Mouse (Mus musculus) midbrain, embryonic 10.5 days (tissue): ENCODE results near the gene Gm10944. TPM values are rescaled to one million over a fixed set of nuclear protein-coding genes. Genes with fewer than 3 reads are reported as not detected.

Experiments used
- DNase-seq: peaks from one replicate; pipeline ENCODE4 v3.0.0-alpha.2; 2017; ENCODE audit warnings: low spot score
- H3K27ac ChIP-seq: fragments of 300-500 bp; sonication (generic); replicated peaks from 2 replicates; pipeline ENCODE4 v1.5.1; 2016; ENCODE audit warnings: mild to moderate bottlenecking
- H3K27me3 ChIP-seq: fragments of 300-500 bp; sonication (generic); 2 replicates; pipeline ENCODE4 v1.6.1; 2016; ENCODE audit warnings: low read depth, mild to moderate bottlenecking; ENCODE audit not compliant: poor library complexity, severe bottlenecking
- H3K36me3 ChIP-seq: fragments of 300-500 bp; sonication (generic); 2 replicates; pipeline ENCODE4 v1.6.1; 2016; ENCODE audit warnings: mild to moderate bottlenecking, moderate library complexity
- H3K4me1 ChIP-seq: fragments of 300-500 bp; sonication (generic); 2 replicates; pipeline ENCODE4 v1.6.1; 2016
- H3K4me3 ChIP-seq: fragments of 300-500 bp; sonication (generic); 2 replicates; pipeline ENCODE4 v1.5.1; 2016; ENCODE audit warnings: mild to moderate bottlenecking, moderate library complexity
- H3K9me3 ChIP-seq: fragments of 300-500 bp; sonication (generic); replicated peaks from 2 replicates; pipeline ENCODE4 v1.6.1; 2016; ENCODE audit warnings: mild to moderate bottlenecking
- WGBS: fragments of 180-500 bp; shearing (Covaris S2); methylation state at CpG from one replicate; pipeline ENCODE4 v1.1.7; 2016; 5-methylcytosine and 5-hydroxymethylcytosine counted together
- polyA plus RNA-seq: library from polyadenylated mRNA; unstranded; fragments of >200 nt; fragmentation: Nextera tagmentation; extraction: Ambion mirVana; gene quantifications from 2 replicates; pipeline ENCODE4 v1.2.1, GENCODE M21; 2016

Gm10944 gene
- polyA plus RNA-seq, 1 experiment from 2014 or later = not detected

DNA sequence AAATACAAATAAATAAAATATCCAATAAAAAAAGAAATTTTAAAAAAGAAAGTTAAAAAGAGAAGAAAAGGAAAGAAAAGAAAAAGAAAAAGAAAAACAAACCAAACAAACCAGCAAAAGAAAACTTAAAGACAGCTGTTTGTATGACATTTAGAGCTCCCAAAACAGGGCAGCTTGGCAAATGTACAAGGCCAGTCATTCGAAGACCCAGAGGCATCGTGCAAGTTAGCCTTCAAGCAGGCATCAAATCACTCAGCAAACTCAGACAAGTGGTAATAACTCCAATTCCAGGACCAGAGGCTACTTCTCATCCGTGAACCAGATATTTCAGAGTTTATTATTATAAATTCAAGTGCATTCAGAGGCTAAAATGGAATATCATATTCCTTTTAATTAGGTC is 45.4 kb downstream of the Gm10944 start:
- H3K36me3 ChIP-seq = no peaks in the 10 kb centered on the region
- H3K9me3 ChIP-seq = no peaks in the 10 kb centered on the region
- H3K27me3 ChIP-seq = no peaks in the 10 kb centered on the region
- H3K4me1 ChIP-seq = peaks cover 3% of the 10 kb centered on the region; the same call in 1 of the 2 replicates
- 95% methylated on average over 3 of the region's 3 CpGs for WGBS
- H3K4me3 ChIP-seq = no peak overlapping the region
- H3K27ac ChIP-seq = no peak overlapping the region
- DNase-seq = no peak

Other genes with a start within 250 kb of the Gm10944 start
- gene Adgb, start 209.0 kb upstream of the Gm10944 start, polyA plus RNA-seq = 0.11 and 0.16 TPM in 2 replicates
- gene Rab32, start 123.1 kb upstream of the Gm10944 start, polyA plus RNA-seq = 8.5 and 11.9 TPM in 2 replicates